Mouse (Mus musculus) neural tube, embryonic 15.5 days (tissue): Measurements from ENCODE around the gene Ch25h. TPM values are rescaled to one million over a fixed set of nuclear protein-coding genes. Genes with fewer than 3 reads are reported as not detected.

ENCODE experiments used
- ATAC-seq: fragments of 200-750 bp; cut with Nextera tagmentation; 2 replicates; pipeline ENCODE4 v1.8.0; 2017; ENCODE audit warnings: mild to moderate bottlenecking, moderate TSS enrichment, moderate library complexity; ENCODE audit not compliant: low FRiP score
- H3K27ac ChIP-seq: fragments of 300-500 bp; sonication (generic); replicated peaks from 2 replicates; pipeline ENCODE4 v1.5.1; 2015; ENCODE audit warnings: mild to moderate bottlenecking, inconsistent platforms
- H3K27me3 ChIP-seq: fragments of 300-500 bp; sonication (generic); replicated peaks from 2 replicates; pipeline ENCODE4 v1.6.1; 2015; ENCODE audit warnings: inconsistent platforms
- H3K36me3 ChIP-seq: fragments of 300-500 bp; sonication (generic); 2 replicates; pipeline ENCODE4 v1.6.1; 2015; ENCODE audit warnings: inconsistent platforms
- H3K4me1 ChIP-seq: fragments of 300-500 bp; sonication (generic); 2 replicates; pipeline ENCODE4 v1.6.1; 2015; ENCODE audit warnings: inconsistent platforms
- H3K4me2 ChIP-seq: fragments of 300-500 bp; sonication (generic); 2 replicates; pipeline ENCODE4 v1.6.1; 2015; ENCODE audit warnings: inconsistent platforms, mild to moderate bottlenecking, moderate library complexity
- H3K4me3 ChIP-seq: fragments of 300-500 bp; sonication (generic); replicated peaks from 2 replicates; pipeline ENCODE4 v1.5.1; 2015; ENCODE audit warnings: mild to moderate bottlenecking, inconsistent platforms
- H3K9ac ChIP-seq: fragments of 300-500 bp; sonication (generic); replicated peaks from 2 replicates; pipeline ENCODE4 v1.6.1; 2015; ENCODE audit warnings: mild to moderate bottlenecking, inconsistent platforms
- H3K9me3 ChIP-seq: fragments of 300-500 bp; sonication (generic); replicated peaks from 2 replicates; pipeline ENCODE4 v1.6.1; 2016; ENCODE audit warnings: inconsistent platforms
- WGBS: fragments of 180-500 bp; shearing (Covaris S2); methylation state at CpG from one replicate; pipeline ENCODE4 v1.1.7; 2015; ENCODE audit warnings: mixed read lengths; 5-methylcytosine and 5-hydroxymethylcytosine counted together
- polyA plus RNA-seq: library from polyadenylated mRNA; unstranded; fragments of >200 nt; fragmentation: Nextera tagmentation; extraction: Ambion mirVana; gene quantifications from 2 replicates; pipeline ENCODE4 v1.2.1, GENCODE M21; 2015

The Ch25h gene
- 0.52 and 1.2 TPM in 2 replicates for polyA plus RNA-seq

DNA sequence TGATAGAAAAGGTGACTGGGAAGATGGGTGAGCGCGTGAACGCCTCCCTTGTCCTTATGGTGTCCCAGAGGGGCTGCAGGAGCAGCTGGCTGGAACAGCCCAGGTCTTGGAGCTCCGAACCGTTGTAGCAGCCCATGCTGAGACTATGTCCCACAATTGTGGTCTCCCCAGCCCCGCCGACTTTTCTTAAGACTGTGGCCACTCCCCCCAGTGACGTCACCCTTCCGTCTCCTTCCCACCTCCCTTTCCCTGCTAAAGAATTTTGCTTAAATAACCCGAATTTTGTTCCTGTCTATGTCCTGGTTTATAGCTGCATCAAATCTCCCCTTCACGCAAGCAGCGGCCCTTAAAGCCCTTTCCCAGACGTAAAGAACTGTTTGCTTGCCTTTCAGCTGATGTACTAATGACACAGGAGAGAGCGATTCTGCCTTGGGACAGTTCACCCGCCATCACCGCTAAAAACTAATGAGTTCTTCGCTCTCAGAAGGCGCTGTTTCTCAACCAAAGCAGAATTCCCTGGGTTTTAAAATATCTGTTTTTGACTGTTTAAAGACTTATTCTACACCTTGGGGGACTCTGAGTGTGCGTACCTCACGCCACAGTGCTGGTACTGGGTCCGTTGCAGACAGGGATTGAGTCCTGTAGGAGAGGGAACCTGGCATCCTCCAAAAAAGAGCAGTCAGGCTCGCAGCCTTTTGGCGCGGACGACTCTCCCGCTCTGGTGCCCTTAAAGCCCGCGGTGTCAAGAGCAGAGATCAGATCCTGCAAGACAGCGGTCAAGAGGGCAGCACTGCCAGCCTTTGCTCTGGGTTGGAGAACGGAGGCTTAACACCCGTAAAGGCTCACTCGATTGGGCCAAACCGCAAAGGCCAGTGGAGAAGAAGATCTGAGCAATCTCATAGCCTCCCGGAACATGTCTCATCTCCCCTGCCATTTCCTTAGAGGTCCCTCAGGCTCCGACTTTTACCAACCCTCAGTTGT is at the start of gene Ch25h:
TSS of gene Ch25h (minus strand) at position 174 of the 981 bp plus-strand sequence.
- peaks cover 18% of the 10 kb centered on the region for H3K4me1 ChIP-seq
- H3K27ac ChIP-seq, result no peak within 1 kb of the TSS
- H3K36me3 ChIP-seq, result no peaks in the 10 kb centered on the region
- H3K4me3 ChIP-seq, result peak within 1 kb of the TSS; percentile 58
- no peaks in the 10 kb centered on the region for H3K9me3 ChIP-seq
- H3K4me2 ChIP-seq, result peak within 1 kb of the TSS; percentile 98
- H3K9ac ChIP-seq, result peak within 1 kb of the TSS; percentile 44
- peak; percentile 93 for ATAC-seq
- H3K27me3 ChIP-seq, result peaks cover 17% of the 10 kb centered on the region
- WGBS, result under 1% methylated on average over 35 of the region's 35 CpGs

DNA sequence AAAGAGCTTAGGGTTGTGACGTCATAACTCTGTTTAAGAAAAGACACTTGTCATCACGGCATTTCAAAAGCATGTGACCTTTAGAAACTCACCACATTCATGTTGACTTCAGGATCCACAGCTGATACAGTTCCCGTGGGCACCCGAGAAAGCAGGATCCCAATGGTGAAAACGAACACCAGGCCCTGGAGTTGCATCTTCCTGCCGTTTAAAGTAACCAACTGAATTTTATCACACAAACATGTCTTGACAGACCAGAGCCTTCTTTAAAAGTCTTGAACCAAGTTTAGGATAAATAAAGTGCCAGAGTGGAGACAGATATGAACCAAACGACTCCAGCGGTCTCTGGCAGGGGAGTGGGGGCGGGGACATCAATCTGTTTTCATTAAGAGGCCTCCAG is 49.7 kb upstream of the Ch25h start:
- H3K4me3 ChIP-seq, result no peak overlapping the region
- no peaks in the 10 kb centered on the region for H3K9me3 ChIP-seq
- no peak overlapping the region for H3K4me2 ChIP-seq
- H3K27me3 ChIP-seq, result no peaks in the 10 kb centered on the region
- no peak overlapping the region for H3K27ac ChIP-seq
- peaks cover 3% of the 10 kb centered on the region; the same call in 1 of the 2 replicates for H3K36me3 ChIP-seq
- H3K9ac ChIP-seq, result no peak overlapping the region
- ATAC-seq, result no peak
- H3K4me1 ChIP-seq, result peaks cover 8% of the 10 kb centered on the region
- 75% methylated on average over 9 of the region's 9 CpGs for WGBS

DNA sequence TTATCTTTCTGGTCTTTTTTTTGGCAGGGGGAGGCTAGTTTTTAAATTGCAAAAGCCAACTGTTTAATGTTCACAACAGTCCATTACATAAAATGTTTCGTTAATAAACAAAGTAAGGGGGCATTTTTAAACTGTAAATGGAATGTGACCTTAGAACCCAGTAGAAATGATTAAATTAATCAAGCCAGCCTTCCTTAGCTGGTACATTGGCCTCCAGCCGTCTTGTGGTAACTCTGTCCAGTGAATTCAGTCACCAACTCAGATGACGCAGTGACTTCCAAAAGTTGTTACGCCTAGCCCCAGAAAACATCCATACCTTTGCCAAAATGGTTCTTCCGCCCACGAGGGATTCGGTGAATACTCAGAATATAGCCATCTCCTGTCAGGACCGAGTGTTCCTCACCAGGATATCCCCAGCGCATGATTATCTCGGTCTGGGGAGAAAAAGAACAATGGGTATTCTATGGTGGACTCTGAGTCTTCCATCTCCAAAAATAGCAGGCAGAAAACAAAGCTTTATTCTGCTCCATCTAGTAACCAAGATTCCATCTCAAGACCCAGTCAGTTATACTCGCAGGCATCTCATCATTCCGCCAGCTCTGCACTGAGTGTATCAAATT is 48.3 kb upstream of the Ch25h start:
- Histone ChIP-seq H3K27me3 (no peaks in the 10 kb centered on the region), H3K9me3 (no peaks in the 10 kb centered on the region), H3K27ac (no peak overlapping the region), H3K4me3 (no peak overlapping the region), H3K4me2 (no peak overlapping the region), H3K9ac (no peak overlapping the region), H3K4me1 (peaks cover 8% of the 10 kb centered on the region), H3K36me3 (peaks cover 3% of the 10 kb centered on the region)
- no peak for ATAC-seq
- WGBS, result 84% methylated on average over 12 of the region's 12 CpGs

DNA sequence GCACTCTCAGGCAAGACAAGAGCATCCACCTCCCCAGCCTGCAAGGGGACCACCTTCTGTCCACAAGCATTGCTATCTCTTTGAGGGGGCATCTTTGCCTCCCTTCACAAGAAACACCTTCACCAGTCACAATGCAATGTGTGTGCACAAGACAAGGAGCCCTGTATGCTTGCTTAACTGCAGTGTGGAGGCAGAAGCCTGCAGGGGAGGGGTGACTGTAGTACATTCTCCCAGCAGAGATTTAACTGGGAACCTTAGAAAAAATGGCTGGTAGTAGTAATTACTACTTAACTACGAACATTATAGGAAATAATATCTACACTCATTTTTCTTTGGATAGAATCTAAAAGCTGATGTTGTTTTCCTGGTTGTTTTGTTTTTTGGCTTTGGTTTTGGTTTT is 47.0 kb upstream of the Ch25h start:
- Histone ChIP-seq H3K27ac (no peak overlapping the region), H3K4me3 (no peak overlapping the region), H3K27me3 (no peaks in the 10 kb centered on the region), H3K9ac (no peak overlapping the region), H3K36me3 (peaks cover 3% of the 10 kb centered on the region), H3K4me2 (no peak overlapping the region), H3K4me1 (peaks cover 8% of the 10 kb centered on the region), H3K9me3 (no peaks in the 10 kb centered on the region)
- ATAC-seq, result no peak
- 83% methylated on average over 1 of the region's 1 CpGs for WGBS

DNA sequence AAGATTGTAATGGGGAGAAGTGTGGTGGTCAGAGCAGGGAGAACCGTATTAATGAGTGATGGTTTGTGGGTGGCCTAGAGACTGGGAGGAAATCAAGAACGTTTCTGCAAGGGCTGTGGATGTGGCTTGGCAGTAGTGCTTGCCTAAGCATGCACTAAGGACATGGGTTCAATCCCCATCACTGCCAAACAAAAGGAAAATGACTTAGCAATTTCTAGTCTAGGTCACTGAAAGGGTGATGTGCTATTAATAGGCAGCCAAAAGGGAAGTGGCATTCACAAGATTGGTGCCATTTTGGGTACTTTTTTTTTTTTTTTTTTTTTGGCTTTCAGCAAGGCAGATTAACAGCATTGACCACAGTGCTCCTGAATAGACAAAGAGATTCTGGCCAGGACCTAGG is 46.4 kb upstream of the Ch25h start:
- 70% methylated on average over 2 of the region's 2 CpGs for WGBS
- H3K4me2 ChIP-seq, result no peak overlapping the region
- peaks cover 3% of the 10 kb centered on the region for H3K36me3 ChIP-seq
- no peak overlapping the region for H3K27ac ChIP-seq
- H3K4me3 ChIP-seq, result no peak overlapping the region
- ATAC-seq, result no peak
- H3K4me1 ChIP-seq, result peaks cover 5% of the 10 kb centered on the region
- no peaks in the 10 kb centered on the region for H3K27me3 ChIP-seq
- no peaks in the 10 kb centered on the region for H3K9me3 ChIP-seq
- H3K9ac ChIP-seq, result no peak overlapping the region

DNA sequence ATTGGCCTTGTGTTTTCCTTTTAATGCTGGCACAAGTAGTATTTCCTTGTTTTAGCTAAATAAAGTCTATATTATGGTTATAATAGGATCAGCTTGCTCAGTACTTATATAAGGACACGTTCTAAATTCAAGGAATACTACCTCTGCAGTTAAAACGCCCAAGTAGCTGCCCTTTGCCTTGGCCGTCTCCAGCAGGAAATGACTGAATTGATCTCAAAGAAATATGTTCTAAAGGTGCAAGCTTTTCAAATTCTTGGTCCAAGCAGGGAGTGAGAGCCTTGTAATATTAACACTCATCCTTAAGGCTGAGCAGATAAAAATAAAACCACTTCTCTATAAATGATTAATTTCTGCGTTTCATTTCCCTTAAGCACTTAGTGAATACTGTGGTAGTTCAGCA is 45.1 kb upstream of the Ch25h start:
- H3K27ac ChIP-seq, result no peak overlapping the region
- WGBS, result 83% methylated on average over 4 of the region's 4 CpGs
- H3K36me3 ChIP-seq, result peaks cover 3% of the 10 kb centered on the region
- no peaks in the 10 kb centered on the region for H3K27me3 ChIP-seq
- no peak overlapping the region for H3K4me2 ChIP-seq
- no peak overlapping the region for H3K9ac ChIP-seq
- H3K9me3 ChIP-seq, result no peaks in the 10 kb centered on the region
- H3K4me3 ChIP-seq, result no peak overlapping the region
- ATAC-seq, result no peak
- no peaks in the 10 kb centered on the region for H3K4me1 ChIP-seq

DNA sequence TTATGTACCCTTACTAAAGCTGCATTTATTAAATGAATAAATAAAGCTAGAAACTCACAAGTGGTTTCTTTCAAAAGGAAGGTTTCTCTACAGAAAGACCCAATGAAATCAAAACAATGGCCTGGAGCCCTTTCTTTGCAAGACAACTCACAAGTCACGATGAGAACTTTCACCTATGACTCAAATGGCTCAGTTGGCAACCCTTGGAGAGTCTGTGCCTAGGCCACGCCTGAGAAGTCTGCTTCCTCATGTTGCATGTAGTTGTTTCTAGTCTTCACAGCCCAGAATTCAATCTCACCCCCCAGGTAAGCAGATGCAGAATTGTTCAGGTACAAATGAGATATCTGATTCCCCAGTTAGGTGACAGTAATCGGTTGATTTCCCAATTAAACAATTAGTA is 44.7 kb upstream of the Ch25h start:
- 85% methylated on average over 3 of the region's 3 CpGs for WGBS
- ATAC-seq, result no peak
- H3K27ac ChIP-seq, result no peak overlapping the region
- no peak overlapping the region for H3K4me3 ChIP-seq
- H3K4me1 ChIP-seq, result no peaks in the 10 kb centered on the region
- H3K36me3 ChIP-seq, result peaks cover 3% of the 10 kb centered on the region
- H3K9me3 ChIP-seq, result no peaks in the 10 kb centered on the region
- no peak overlapping the region for H3K9ac ChIP-seq
- no peaks in the 10 kb centered on the region for H3K27me3 ChIP-seq
- H3K4me2 ChIP-seq, result no peak overlapping the region

DNA sequence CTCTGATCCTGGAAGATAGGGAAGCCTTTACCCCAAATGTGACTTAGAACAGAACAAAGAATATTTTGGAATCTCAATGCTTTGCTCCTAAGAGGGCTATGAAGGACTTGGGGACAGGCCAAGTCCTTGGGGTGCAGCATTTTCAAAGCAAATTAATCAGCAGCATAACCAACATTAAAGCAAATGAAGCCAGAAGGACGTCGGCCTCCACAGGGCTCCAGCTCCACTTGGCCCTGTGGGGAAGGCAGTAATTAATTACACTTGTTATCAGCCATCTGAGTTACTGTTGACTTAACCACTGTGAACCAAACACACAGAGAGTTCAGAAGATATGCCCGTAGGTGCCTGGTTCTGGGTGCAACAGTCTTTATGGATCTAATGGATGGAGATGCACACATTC is 43.8 kb upstream of the Ch25h start:
- no peak for ATAC-seq

DNA sequence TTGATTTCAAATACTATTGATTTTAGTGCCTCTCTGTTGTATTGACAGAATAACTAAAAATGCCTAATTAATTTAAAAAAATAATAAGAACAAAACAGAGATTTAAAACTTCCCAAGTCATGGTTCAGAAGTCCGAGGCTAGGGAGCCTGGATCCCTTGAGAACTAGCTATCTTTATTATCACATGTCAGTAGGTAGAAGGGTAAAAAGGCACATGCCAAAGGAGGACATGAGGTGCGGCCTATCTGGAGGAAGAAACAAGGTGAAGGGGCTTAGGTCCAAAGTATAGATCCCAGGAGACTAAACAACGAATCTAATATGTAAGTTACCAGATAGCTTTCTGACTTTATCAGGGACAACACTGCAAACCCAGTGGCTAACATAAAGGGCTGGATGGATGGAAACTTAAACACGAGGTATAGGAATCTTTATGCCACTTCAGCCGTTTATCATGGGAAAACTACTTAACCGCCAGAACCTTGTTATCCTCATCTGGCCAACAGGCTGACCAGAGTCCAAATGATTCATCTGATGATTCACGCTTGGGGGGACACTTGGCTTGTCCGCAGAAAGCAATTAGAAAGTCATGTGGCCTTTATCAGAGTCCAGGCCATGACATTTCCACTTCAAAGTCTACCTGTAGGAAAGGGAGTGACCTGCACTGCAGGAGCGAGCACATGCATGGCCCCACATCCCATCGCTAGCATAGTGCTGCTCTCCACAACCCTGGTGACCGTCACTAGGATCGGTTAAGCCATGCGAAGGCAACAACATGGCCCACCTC is 43.0 kb upstream of the Ch25h start:
- H3K27ac ChIP-seq, result no peak overlapping the region
- no peak overlapping the region for H3K4me2 ChIP-seq
- H3K4me3 ChIP-seq, result no peak overlapping the region
- H3K36me3 ChIP-seq, result peaks cover 3% of the 10 kb centered on the region; the same call in 1 of the 2 replicates
- no peaks in the 10 kb centered on the region for H3K27me3 ChIP-seq
- 92% methylated on average over 13 of the region's 13 CpGs for WGBS
- no peak for ATAC-seq
- no peaks in the 10 kb centered on the region for H3K4me1 ChIP-seq
- H3K9me3 ChIP-seq, result no peaks in the 10 kb centered on the region
- H3K9ac ChIP-seq, result no peak overlapping the region

More for the DNA sequence above, 43.8 kb upstream of the Ch25h start:
- 57% methylated on average over 3 of the region's 3 CpGs for WGBS
- no peaks in the 10 kb centered on the region for H3K27me3 ChIP-seq
- H3K36me3 ChIP-seq, result peaks cover 3% of the 10 kb centered on the region
- no peak overlapping the region for H3K27ac ChIP-seq
- H3K9me3 ChIP-seq, result no peaks in the 10 kb centered on the region
- no peaks in the 10 kb centered on the region for H3K4me1 ChIP-seq
- no peak overlapping the region for H3K4me2 ChIP-seq
- no peak overlapping the region for H3K9ac ChIP-seq
- no peak overlapping the region for H3K4me3 ChIP-seq

DNA sequence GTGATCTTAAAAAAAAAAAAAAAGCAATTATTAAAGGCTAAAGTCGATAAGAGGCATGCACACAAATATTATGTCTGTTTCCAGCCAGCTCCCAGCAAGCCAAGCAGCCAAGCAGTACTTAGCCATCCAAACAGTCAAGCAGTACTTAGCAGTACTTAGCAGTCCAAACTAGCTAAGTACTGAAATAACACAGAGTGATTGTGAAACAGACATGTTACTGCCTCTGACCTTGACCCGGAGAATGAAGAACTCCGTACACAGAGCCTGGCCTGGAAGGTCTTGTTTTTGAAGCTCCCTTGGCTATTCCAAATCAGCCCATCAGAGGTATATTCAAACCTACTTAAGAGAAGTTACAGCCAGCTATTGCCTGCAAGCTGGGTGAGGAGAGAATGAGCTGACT is 42.2 kb upstream of the Ch25h start:
- Histone ChIP-seq H3K36me3 (peaks cover 3% of the 10 kb centered on the region; the same call in 1 of the 2 replicates), H3K4me1 (no peaks in the 10 kb centered on the region), H3K27ac (no peak overlapping the region), H3K9me3 (no peaks in the 10 kb centered on the region), H3K27me3 (no peaks in the 10 kb centered on the region), H3K9ac (no peak overlapping the region), H3K4me3 (no peak overlapping the region), H3K4me2 (no peak overlapping the region)
- 90% methylated on average over 3 of the region's 3 CpGs for WGBS
- ATAC-seq, result no peak

DNA sequence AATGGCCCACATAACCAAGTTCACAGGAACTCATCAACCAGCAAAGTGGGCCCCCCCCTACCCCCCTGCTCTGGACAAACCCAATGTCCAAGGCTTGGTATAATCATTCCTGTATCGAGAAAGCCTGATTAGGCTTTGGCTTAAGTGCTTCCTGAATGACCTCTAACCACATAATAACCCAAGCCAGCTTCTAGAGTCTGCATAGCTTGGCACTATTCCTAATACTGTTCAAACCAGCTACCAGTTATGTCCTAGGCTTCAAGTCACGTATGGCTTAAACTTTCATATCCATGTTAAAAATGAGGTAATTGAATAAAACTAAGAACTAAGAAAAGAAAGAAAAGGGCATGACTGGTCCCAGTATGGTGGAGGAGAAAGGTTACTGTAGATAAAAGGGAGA is 41.4 kb upstream of the Ch25h start:
- Histone ChIP-seq H3K4me1 (no peaks in the 10 kb centered on the region), H3K9me3 (no peaks in the 10 kb centered on the region), H3K4me3 (no peak overlapping the region), H3K36me3 (peaks cover 3% of the 10 kb centered on the region; the same call in 1 of the 2 replicates), H3K4me2 (no peak overlapping the region), H3K27me3 (no peaks in the 10 kb centered on the region), H3K9ac (no peak overlapping the region), H3K27ac (no peak overlapping the region)
- no peak for ATAC-seq
- 94% methylated on average over 2 of the region's 2 CpGs for WGBS
